Mouse (Mus musculus): Measurements from ENCODE around the gene Fam205a3.
"Not testable (repeated sequence)": the region's sequence is repeated elsewhere in the genome, so short reads cannot be mapped to it uniquely, and the experiment has no call there.

DNA sequence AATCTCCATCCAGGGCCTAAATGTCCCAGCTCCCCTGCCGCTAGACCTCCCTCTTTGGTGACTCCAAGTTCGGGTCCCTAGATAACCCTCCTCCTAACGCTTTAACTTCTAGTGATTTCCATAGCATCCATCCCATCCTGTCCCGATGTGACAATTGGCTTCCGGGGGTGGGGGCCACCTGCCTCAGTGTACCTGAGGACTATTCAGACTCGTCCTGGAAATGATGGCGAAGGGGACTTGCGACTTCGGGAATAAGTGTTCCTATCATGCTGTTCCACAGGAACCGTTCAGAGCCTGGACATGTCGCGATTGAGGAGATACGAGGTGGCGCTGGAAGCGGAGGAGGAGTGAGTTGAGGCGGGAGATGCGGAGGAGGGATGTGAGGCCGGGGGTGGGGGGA, 24.2 kb upstream of the Fam205a3 start, which contains the start of gene Gm21953:
- not testable (repeated sequence) for TF ChIP-seq CTCF (IDR thresholded peaks at IDR 0.05; ENCODE audit: low read depth, low read length); POLR2A (IDR thresholded peaks at IDR 0.05; ENCODE audit: borderline replicate concordance, low read depth, low read length)

Data from bone marrow macrophage, adult 2 months (primary cell).